In the genomic region with DNA sequence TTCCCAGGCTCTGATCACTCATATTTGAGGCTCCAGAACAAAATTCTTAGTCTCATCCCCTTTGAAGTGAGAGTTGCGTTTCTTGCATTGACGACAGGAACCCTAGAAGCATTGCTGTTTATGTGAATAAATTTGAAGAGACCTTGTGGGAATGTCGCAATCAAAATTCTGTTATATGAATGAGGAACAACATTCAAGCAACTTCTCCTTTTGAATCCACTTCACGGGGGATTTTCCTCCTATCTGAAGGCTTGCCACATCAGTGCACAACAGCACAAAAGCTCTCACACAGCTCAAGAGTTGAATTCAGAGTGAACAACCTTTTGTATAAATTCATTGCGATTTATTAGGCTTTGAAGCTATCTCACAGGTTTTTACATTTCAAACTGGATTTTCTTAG, we compare ENCODE assay signal across 28 mouse cellular contexts.
A peak's percentile ranks its signal among the peaks of the same experiment; 100 is the strongest.
DNase-seq lines count a peak whose midpoint lies in the region; ATAC-seq lines count a peak whose summit lies in the region.
"Had no signal": no experiment of that assay in that cellular context is flagged by ENCODE, and none has a peak within 500 bp of the region (broad histone marks: within the 10 kb centered on the region; RNA-seq: fewer than 3 reads in every experiment).

No protein-coding gene starts in this region.

- H3K36me3 ChIP-seq in midbrain, embryonic 14.5 days (ENCODE audit: control insufficient read depth, insufficient read depth, low read length): no peaks in the 10 kb centered on the region
- H3K36me3 ChIP-seq in midbrain, embryonic 15.5 days (replicated peaks): no peaks in the 10 kb centered on the region
- H3K36me3 ChIP-seq: embryonic facial prominence, embryonic 10.5 days; embryonic facial prominence, embryonic 13.5 days; G1E; hindbrain, embryonic 13.5 days; intestine, embryonic 15.5 days had no signal

- H3K4me2 ChIP-seq in midbrain, embryonic 14.5 days (ENCODE audit: low read length): no peak overlapping the region
- H3K4me2 ChIP-seq in midbrain, embryonic 15.5 days: no peak overlapping the region
- H3K4me2 ChIP-seq: embryonic facial prominence, embryonic 13.5 days; forebrain, embryonic 13.5 days; heart, embryonic 11.5 days; hindbrain, embryonic 13.5 days; intestine, embryonic 15.5 days had no signal

- H3K27me3 ChIP-seq in midbrain, embryonic 14.5 days (ENCODE audit: control insufficient read depth, insufficient read depth, low read length): no peaks in the 10 kb centered on the region
- H3K27me3 ChIP-seq in midbrain, embryonic 15.5 days (replicated peaks): no peaks in the 10 kb centered on the region
- H3K27me3 ChIP-seq: CH12.LX; embryonic facial prominence, embryonic 13.5 days; forebrain, embryonic 13.5 days; hindbrain, embryonic 13.5 days; intestine, embryonic 15.5 days had no signal

- no peaks in the 10 kb centered on the region for H3K4me1 ChIP-seq in midbrain, embryonic 14.5 days (ENCODE audit: control insufficient read depth, insufficient read depth, low read length)
- H3K4me1 ChIP-seq in midbrain, embryonic 15.5 days: no peaks in the 10 kb centered on the region
- H3K4me1 ChIP-seq: embryonic facial prominence, embryonic 10.5 days; embryonic facial prominence, embryonic 13.5 days; forebrain, embryonic 13.5 days; hindbrain, embryonic 13.5 days; intestine, embryonic 15.5 days had no signal

- H3K9ac ChIP-seq in midbrain, embryonic 14.5 days (replicated peaks; ENCODE audit: low read length): no peak overlapping the region
- no peak overlapping the region for H3K9ac ChIP-seq in midbrain, embryonic 15.5 days
- H3K9ac ChIP-seq: embryonic facial prominence, embryonic 13.5 days; forebrain, embryonic 13.5 days; hindbrain, embryonic 13.5 days; intestine, embryonic 15.5 days had no signal

- no peak overlapping the region for H3K27ac ChIP-seq in midbrain, embryonic 14.5 days (replicated peaks; ENCODE audit: low read depth, low read length)
- no peak overlapping the region for H3K27ac ChIP-seq in midbrain, embryonic 15.5 days
- H3K27ac ChIP-seq: embryonic facial prominence, embryonic 10.5 days; embryonic facial prominence, embryonic 13.5 days; forebrain, embryonic 13.5 days; hindbrain, embryonic 13.5 days; intestine, embryonic 15.5 days had no signal

- WGBS in midbrain, embryonic 14.5 days: 44% methylated on average over 5 of the region's 5 CpGs
- WGBS in midbrain, embryonic 15.5 days: 44% methylated on average over 5 of the region's 5 CpGs

- H3K4me3 ChIP-seq in midbrain, embryonic 14.5 days (replicated peaks; ENCODE audit: low read depth, low read length): no peak overlapping the region
- H3K4me3 ChIP-seq in midbrain, embryonic 15.5 days: no peak overlapping the region
- H3K4me3 ChIP-seq: embryonic facial prominence, embryonic 10.5 days; embryonic facial prominence, embryonic 13.5 days; erythroblast, embryonic 14.5 days; forebrain, embryonic 13.5 days; hindbrain, embryonic 13.5 days; intestine, embryonic 15.5 days had no signal

- no peaks in the 10 kb centered on the region for H3K9me3 ChIP-seq in midbrain, embryonic 14.5 days (ENCODE audit: control insufficient read depth, low read length)
- H3K9me3 ChIP-seq in midbrain, embryonic 15.5 days: no peaks in the 10 kb centered on the region
- H3K9me3 ChIP-seq: embryonic facial prominence, embryonic 10.5 days; embryonic facial prominence, embryonic 13.5 days; forebrain, embryonic 13.5 days; G1E; hindbrain, embryonic 13.5 days; intestine, embryonic 15.5 days had no signal

- no peak for ATAC-seq in midbrain, embryonic 14.5 days (ENCODE audit: low FRiP score, low TSS enrichment)
- ATAC-seq in midbrain, embryonic 15.5 days (replicated peaks): no peak
- peak; percentile 68; the same call in 1 of the 2 replicates for ATAC-seq in common myeloid progenitor, adult 5-6 weeks (replicated peaks; ENCODE audit: low read depth, poor library complexity, severe bottlenecking)
- ATAC-seq in megakaryocyte progenitor cell, adult 5-6 weeks (replicated peaks; ENCODE audit: poor library complexity): peak; percentile 99
- ATAC-seq: activated CD4-positive, CD25-positive, alpha-beta regulatory T cell, adult 4 months; forebrain, embryonic 13.5 days; forebrain, embryonic 16.5 days; hindbrain, embryonic 16.5 days; intestine, embryonic 15.5 days had no signal

- DNase-seq in midbrain, embryonic 14.5 days: peak; percentile 4
- DNase-seq in cerebellum, adult 8-10 months: no peak
- no peak for DNase-seq in testis, postnatal 10 days (ENCODE audit: low spot score)
- DNase-seq: adrenal gland, adult 8-10 months; adrenal gland, postnatal 25 days; B cell, adult 2 months; cerebellum, adult 18-20 months; cerebellum, adult 9-11 months; cerebellum, postnatal 25 days; embryo, embryonic 11 days; gastrocnemius, postnatal 10 days; gastrocnemius, postnatal 36 days; heart, adult 11 months had no signal

Comparison
In these comparisons a context has a peak if more than half of its experiments do, and no peak if none do; other contexts are left out.
1. ATAC-seq: peak in common myeloid progenitor, adult 5-6 weeks (single experiment) and megakaryocyte progenitor cell, adult 5-6 weeks (single experiment); none in midbrain, embryonic 14.5 days (single experiment) and midbrain, embryonic 15.5 days (single experiment).